Mouse (Mus musculus) T-helper 2 cell (primary cell): ENCODE data around the gene Igsf9.

Experiments
- in situ Hi-C: fragments of 300-600 bp; cut with MboI, MseI; formaldehyde crosslinking; loops from one replicate; pipeline ENCODE4 v1.15.1; 2025; ENCODE audit warnings: high pct_unique_total_duplicates

Igsf9 gene

DNA sequence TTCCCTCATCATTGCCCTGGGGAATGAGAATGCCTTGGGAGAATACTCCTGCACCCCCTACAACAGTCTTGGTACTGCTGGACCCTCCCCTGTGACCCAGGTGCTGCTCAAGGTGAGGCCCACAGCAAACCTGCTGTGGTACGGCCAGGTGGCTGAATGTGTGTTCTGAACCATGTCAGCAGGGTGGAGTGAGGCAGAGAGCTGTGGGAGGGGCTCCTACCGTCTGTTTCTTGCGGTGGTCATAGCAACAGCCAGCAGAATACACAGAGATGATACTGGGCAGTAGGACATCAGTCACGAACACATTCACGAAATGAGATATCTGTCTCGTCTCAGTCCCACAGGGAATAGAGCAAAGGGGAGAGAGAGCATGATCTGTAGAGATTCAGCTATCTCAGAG lies 11.9 kb downstream of the Igsf9 start:
- in situ Hi-C loops: no loop called here

GRCm38 (mm10) chr1:172496030-172496429 lies 14.4 kb downstream of the Igsf9 start:
- in situ Hi-C loops: no loop called here

- in situ Hi-C loops: no loop called here
Observed at GRCm38 (mm10) chr1:172497428-172497827, 15.8 kb downstream of the Igsf9 start.

GRCm38 (mm10) chr1:172499765-172500441 lies 18.3 kb downstream of the Igsf9 start, which contains the start of gene Tagln2:
Tagln2 (plus strand) TSS chr1:172500047.
- in situ Hi-C loops: no loop called here

DNA sequence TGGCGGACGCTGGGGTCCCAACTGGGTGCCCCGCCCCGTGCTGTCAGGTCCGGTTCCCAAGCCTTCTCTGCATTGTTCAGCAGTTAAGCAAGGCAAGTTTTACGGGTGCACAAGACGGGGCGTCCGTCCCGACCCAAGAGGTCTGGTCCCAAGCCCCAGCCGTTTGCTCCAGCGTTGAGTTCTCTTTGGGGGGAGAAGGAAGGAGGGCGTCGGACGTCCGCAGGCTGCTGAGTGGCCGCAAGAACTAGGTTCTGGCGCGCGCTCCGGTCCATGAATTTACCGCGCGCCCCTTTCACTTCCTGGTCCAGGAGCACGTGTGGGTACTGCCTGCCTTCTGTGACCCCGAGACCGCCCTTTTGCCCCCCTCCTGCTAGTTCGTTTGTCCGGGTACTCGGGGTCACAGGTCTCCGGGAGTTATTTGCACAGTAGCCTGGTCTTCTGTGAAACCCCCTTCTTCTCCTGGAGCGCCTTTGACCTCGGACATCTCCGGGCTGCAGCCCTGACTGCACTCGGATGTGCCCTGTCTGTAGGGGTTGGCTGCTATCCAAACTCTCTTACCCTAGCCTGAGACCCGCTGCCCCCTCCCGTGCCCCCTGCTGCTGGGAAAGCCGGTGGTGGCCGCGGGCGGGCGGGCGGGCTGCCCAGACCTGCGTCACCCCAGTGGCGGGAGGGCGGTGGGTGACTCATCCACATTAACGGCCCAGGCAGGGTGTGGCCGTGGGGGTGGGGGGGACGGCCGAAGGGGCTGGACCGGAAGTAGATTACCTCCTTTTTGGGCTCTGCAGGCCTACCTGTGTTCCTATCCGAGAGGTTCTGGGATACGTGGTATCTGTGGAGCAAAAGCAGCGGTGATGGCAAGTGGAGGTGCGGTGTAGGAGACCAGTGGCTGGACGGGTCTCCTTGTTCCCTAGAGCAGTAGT lies 19.1 kb downstream of the Igsf9 start:
- in situ Hi-C loops: no loop called here

GRCm38 (mm10) chr1:172501371-172502144 lies 20.0 kb downstream of the Igsf9 start:
- in situ Hi-C loops: no loop called here

DNA sequence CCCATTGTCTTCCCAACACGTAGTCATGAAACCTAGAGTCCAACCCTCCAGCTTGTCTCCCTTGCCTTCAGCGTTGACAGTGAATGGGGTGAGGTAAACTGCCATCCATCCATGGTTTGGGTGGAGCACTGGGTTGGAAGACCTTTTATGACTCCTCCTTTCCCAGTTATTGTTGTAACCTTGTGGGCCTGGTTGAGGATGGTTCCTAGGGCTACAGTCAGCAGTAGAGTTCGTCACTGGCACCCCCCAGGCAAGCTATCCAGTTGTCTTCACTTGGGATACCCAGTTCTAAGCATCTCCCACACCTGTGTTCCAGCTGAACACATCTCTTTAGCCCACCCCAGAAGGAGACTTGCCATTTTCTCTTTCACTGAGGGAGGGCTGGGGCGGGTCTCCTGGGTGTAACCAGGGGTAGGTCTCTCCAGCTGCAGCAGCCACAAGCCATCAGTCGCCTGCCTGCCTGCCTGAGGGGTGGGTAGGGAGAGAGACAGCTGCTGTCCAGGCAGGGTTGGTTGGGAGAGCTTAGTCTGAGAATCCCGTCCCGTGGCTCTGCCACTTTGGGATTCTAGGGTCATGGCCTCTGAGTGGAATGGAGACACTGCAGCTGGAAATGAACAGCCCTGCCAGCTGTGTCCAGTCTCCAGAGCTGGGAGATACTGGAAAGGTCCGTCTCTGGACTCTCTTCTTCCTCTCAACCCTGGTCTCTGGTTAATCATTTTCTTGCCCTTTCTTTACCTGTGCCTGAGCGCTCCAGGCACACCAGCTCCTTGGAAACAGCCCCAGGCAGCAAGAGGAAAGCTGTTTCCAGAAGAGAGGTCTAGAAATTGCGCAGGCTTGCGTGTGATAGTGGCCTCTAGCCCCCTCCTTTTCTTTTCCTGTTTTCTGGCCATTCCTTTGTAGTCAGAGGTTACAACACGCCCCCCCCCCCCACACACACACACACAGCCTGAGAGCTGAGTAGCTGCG lies 20.8 kb downstream of the Igsf9 start:
- in situ Hi-C loops: no loop called here

GRCm38 (mm10) chr1:172503111-172503997 lies 21.8 kb downstream of the Igsf9 start:
- in situ Hi-C loops: no loop called here

- in situ Hi-C loops: no loop called here
Observed at GRCm38 (mm10) chr1:172504756-172505155, 23.2 kb downstream of the Igsf9 start.

GRCm38 (mm10) chr1:172507001-172507400 lies 25.4 kb downstream of the Igsf9 start:
- in situ Hi-C loops: no loop called here

- in situ Hi-C loops: no loop called here
Observed at GRCm38 (mm10) chr1:172507701-172508100, 26.1 kb downstream of the Igsf9 start.

- in situ Hi-C loops: no loop called here
Observed at GRCm38 (mm10) chr1:172508172-172508571, 26.6 kb downstream of the Igsf9 start.

DNA sequence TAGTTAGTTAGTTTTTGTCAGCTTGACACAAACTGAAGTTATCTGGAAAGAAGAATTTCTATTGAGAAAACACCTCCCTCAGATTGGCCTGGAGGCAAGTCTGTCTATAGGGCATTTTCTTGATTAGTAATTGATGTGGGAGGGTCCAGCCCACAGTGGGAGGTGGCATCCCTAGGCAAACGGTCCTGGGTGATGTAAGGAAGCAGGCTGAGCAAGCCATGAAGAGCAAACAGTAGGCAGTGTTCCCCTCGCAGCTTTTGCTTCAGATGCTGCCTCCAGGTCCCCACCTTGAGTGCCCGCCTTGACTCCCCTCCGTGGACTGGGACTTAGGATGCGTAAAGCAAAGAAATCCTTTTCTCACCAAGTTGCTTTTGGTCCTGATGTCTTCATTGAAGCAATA lies 27.6 kb downstream of the Igsf9 start:
- in situ Hi-C loops: no loop called here

DNA sequence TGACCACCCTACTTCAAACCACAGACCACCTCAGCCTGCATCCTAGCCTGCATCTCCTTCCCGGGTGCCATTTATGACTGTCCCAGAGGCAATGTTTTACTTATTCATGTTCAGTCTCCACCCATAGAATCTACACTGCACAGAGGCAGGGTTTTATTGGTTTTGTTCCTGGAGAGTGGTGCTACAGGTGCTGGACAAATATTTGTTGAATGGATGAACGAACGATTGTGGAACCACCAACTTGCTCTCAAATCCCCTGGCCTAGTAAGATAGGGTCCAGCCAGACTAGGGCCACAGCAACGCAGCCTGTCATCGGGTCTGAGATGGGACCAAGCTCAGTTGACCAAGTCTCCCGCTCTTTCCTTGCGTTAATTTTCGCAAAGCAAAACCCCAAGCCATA lies 28.4 kb downstream of the Igsf9 start:
- in situ Hi-C loops: no loop called here

DNA sequence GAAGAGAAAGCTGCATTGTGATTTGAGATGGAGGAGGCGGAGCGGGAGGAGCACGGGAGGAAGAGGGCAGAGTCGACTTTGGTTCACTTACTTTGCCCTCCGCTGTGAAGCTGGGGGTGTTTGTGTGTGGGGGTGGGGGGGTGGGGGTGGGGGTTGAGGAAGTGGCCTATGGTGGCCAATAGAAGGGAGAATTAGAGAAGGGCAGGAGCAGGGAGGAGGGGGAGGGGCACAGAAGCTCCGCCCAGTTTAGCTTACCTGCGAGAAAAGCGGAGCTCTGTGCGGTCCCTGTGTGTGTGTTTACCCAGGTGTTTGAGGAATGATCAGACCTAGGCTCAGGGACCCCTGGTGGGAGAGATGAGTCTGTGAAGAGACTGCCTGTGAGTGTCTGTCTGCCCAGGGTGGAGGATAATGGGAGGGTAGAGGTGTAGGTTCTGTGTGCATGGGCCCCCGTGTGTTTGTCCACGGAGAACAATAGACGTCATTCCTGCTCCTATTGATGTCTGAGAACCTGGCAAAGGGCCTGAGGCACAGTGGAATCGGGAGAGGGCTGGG lies 28.9 kb downstream of the Igsf9 start:
- in situ Hi-C loops: no loop called here

GRCm38 (mm10) chr1:172512962-172513361 lies 31.4 kb downstream of the Igsf9 start:
- in situ Hi-C loops: no loop called here

DNA sequence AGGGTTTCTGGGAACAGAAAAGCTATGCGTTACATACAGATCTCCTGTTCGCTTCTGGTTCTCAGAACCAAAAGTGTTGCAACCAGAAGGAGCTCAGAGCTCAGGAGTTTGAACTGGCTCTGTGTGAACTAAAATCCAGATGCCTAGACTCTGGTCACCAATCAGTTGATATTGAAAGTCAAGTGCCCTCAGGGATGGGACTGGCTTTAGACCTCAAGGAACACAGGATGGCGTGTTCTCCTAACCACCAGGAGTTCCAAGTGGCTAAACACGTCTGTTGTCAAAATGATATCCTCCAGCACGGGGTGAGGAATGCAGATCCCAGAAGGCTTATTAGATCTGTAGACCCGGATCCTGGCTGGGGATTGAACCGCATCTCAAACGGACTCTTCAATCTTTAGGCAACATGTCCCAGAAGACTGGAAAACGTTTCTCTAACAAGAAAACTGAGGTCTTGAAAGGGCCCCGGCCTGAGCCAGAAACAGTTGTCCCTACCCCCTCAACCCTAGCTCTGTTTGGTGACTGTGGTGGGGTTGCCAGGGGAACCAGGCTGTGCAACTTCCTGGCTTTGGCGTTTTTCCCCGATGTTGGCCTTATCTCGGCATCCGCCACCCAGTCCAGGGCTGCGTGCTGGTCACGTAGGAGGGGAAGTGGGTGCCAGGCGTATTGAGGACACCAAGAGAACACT lies 32.1 kb downstream of the Igsf9 start:
- in situ Hi-C loops: no loop called here

- in situ Hi-C loops: no loop called here
Observed at GRCm38 (mm10) chr1:172514213-172514529, 32.6 kb downstream of the Igsf9 start.
